Mouse (Mus musculus) intestine, postnatal 0 days (tissue): ENCODE measurements at regions not wholly inside any gene's neighbourhood (a gene's known extent, or its start where the extent isn't known, plus 50 kb on each side); places are given as distances from the start of the nearest gene placed in this dataset.

ENCODE experiments used
- ATAC-seq: fragments of 200-750 bp; cut with Nextera tagmentation; 2 replicates; pipeline ENCODE4 v1.8.0; 2017; ENCODE audit warnings: mild to moderate bottlenecking, moderate TSS enrichment, moderate library complexity
- H3K27ac ChIP-seq: fragments of 300-500 bp; sonication (generic); 2 replicates; pipeline ENCODE4 v1.5.1; 2014; ENCODE audit warnings: mild to moderate bottlenecking, low read depth, low read length, moderate library complexity
- H3K27me3 ChIP-seq: fragments of 300-500 bp; sonication (generic); replicated peaks from 2 replicates; pipeline ENCODE4 v1.6.1; 2014; ENCODE audit warnings: low read length, mixed read lengths; ENCODE audit not compliant: control insufficient read depth, insufficient read depth
- H3K36me3 ChIP-seq: fragments of 300-500 bp; sonication (generic); 2 replicates; pipeline ENCODE4 v1.6.1; 2014; ENCODE audit warnings: mild to moderate bottlenecking, moderate library complexity; ENCODE audit not compliant: control insufficient read depth, insufficient read depth
- H3K4me1 ChIP-seq: fragments of 300-500 bp; sonication (generic); replicated peaks from 2 replicates; pipeline ENCODE4 v1.6.1; 2014; ENCODE audit warnings: antibody characterized with exemption, low read length, mixed read lengths; ENCODE audit not compliant: control insufficient read depth, insufficient read depth
- H3K4me2 ChIP-seq: fragments of 300-500 bp; sonication (generic); replicated peaks from 2 replicates; pipeline ENCODE4 v1.6.1; 2014; ENCODE audit warnings: low read depth, mild to moderate bottlenecking, moderate library complexity
- H3K4me3 ChIP-seq: fragments of 300-500 bp; sonication (generic); 2 replicates; pipeline ENCODE4 v1.5.1; 2014; ENCODE audit warnings: low read depth, low read length
- H3K9ac ChIP-seq: fragments of 300-500 bp; sonication (generic); 2 replicates; pipeline ENCODE4 v1.6.1; 2014; ENCODE audit warnings: mild to moderate bottlenecking, low read depth, low read length
- H3K9me3 ChIP-seq: fragments of 300-500 bp; sonication (generic); 2 replicates; pipeline ENCODE4 v1.6.1; 2016; ENCODE audit warnings: mixed run types; ENCODE audit not compliant: control insufficient read depth
- CTCF ChIP-seq: sonication (generic); IDR thresholded peaks from 2 replicates; pipeline ENCODE4 v1.5.1; 2016; ENCODE audit warnings: low read depth, mild to moderate bottlenecking, control low read depth, antibody characterized with exemption, moderate library complexity
- WGBS: fragments of 180-500 bp; shearing (Covaris S2); extraction: QIAGEN DNeasy Blood & Tissue Kit; methylation state at CpG from one replicate; pipeline ENCODE4 v1.1.7; 2014; 5-methylcytosine and 5-hydroxymethylcytosine counted together

DNA sequence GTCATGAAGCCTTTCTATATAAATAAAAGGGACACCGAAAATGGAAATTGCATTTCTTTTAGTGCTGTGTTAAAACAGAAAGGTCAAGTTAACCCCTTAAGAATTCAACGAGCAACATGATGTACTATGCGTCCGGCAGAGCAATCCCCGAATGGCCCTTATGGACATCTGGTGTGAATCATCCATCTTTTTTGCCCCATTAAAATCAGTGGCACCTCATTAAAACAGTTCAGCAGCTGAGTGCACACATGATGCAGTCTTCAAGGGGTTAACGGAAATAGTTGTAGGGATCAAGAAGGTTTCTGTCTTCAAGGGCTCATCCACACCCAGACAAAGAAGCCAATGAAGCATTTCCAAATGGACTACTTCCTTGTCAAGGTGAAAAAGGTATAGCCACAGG lies 284.1 kb upstream of the BC052040 start:
- Histone ChIP-seq H3K4me2 (no peak overlapping the region), H3K27ac (no peak overlapping the region), H3K9ac (no peak overlapping the region), H3K4me3 (no peak overlapping the region), H3K4me1 (no peaks in the 10 kb centered on the region), H3K9me3 (no peaks in the 10 kb centered on the region), H3K27me3 (no peaks in the 10 kb centered on the region), H3K36me3 (no peaks in the 10 kb centered on the region)
- TF ChIP-seq CTCF, result no peak
- 86% methylated on average over 6 of the region's 6 CpGs for WGBS
- no peak for ATAC-seq

DNA sequence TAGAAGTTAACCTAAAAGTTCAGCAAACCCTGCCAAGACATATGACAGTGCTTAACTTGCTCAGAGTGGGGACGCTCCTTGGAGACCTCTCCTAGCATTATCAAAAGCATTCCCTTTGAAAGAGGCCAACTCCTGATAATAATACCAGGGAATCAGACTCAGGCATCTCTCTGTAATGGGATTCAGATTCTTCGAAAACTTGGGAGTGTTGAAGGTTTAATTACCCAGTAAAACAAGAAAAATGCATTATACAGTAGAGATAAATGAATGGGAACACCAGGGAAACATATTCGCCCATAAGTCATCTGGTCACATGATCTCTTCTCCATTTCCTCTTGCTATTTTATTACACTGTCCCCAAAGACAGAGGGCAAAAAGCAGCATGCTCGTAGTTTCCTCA lies 274.3 kb upstream of the BC052040 start:
- Histone ChIP-seq H3K36me3 (no peaks in the 10 kb centered on the region), H3K4me1 (no peaks in the 10 kb centered on the region), H3K9ac (no peak overlapping the region), H3K4me3 (no peak overlapping the region), H3K27me3 (no peaks in the 10 kb centered on the region), H3K4me2 (no peak overlapping the region), H3K9me3 (no peaks in the 10 kb centered on the region), H3K27ac (no peak overlapping the region)
- TF ChIP-seq CTCF, result no peak
- WGBS, result 65% methylated on average over 4 of the region's 4 CpGs
- no peak for ATAC-seq

DNA sequence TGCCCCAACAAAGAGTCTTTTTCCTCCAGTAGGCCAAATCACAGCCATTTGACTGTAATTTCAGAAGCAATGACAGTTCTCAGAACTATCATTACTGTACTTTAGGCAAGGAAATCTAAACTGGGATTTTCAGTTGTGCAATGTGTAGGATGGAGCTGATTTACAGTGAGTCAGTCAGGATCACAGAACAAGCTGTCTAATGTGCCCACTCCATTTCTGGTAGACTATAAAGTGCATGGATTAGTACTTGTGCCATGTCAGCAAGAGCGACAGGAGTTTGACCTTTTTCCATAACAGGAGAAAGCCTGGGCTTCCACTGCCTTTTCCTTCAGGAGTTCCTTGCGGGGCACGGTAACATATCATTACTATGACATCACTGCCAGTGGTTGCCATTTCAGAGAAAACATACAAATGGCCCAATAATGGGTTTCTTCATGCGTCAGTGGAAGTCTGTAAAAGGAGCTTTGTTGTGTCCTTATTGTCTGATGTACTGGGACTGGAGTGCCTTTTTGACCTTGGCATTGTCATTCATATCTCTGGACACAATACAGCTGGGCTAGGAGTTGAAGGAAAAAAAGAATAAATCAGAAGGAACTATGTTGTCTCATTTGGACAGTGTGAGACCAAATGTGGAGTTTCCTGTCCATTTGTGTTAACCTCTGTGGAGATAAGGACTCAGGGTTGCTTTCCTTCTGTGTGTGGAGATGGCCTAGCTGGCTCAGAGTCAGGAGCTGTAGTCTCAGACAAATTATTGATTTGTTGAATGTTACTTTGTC lies 271.5 kb upstream of the BC052040 start:
- WGBS, result 72% methylated on average over 4 of the region's 4 CpGs
- H3K4me1 ChIP-seq, result no peaks in the 10 kb centered on the region
- no peak for TF ChIP-seq CTCF
- no peaks in the 10 kb centered on the region for H3K27me3 ChIP-seq
- no peaks in the 10 kb centered on the region for H3K9me3 ChIP-seq
- H3K4me3 ChIP-seq, result no peak overlapping the region
- H3K9ac ChIP-seq, result no peak overlapping the region
- no peak overlapping the region for H3K4me2 ChIP-seq
- H3K27ac ChIP-seq, result no peak overlapping the region
- H3K36me3 ChIP-seq, result no peaks in the 10 kb centered on the region
- no peak for ATAC-seq

DNA sequence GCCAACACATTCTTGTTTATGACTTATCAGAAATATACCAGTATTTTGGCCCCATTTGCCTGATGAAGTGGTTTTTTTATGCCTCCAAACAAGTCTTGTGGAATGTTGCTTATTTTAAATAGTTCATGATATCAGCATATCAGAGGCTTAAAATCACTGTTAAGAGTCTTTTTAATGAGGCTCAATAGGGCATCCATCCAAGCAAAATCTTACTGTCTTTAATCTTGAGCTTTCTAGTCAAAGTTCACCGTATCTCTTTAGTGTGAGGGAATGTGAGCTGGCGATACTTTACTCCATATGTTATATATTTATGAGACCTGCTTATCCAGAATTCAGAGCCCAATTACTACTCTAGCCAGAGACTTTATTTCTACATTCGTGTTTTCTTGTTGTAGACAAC lies 263.0 kb upstream of the BC052040 start:
- H3K27me3 ChIP-seq, result no peaks in the 10 kb centered on the region
- H3K4me3 ChIP-seq, result no peak overlapping the region
- H3K36me3 ChIP-seq, result no peaks in the 10 kb centered on the region
- ATAC-seq, result no peak
- H3K27ac ChIP-seq, result no peak overlapping the region
- 73% methylated on average over 3 of the region's 3 CpGs for WGBS
- no peaks in the 10 kb centered on the region for H3K4me1 ChIP-seq
- H3K4me2 ChIP-seq, result no peak overlapping the region
- no peak overlapping the region for H3K9ac ChIP-seq
- no peak for TF ChIP-seq CTCF
- no peaks in the 10 kb centered on the region for H3K9me3 ChIP-seq

DNA sequence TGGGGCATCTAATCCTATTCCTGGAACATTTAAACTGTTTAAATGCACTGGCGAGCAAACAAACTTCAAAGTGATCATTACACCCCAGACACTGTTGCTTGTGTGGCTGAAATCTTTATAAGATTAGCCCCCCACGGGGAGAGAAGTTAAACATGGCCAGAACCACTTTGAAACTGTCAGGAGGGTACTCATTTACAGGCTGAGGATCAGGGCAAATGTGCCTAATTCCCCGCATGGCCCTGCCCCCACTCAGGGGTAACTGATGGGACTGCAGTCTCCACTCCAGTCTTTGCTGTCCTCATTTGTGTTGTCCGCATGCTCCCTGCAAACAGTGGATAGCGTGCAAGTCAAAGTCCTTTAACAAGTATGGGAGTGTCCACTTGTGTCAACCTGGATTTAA lies 258.9 kb upstream of the BC052040 start:
- Histone ChIP-seq H3K4me1 (no peaks in the 10 kb centered on the region), H3K9ac (no peak overlapping the region), H3K9me3 (no peaks in the 10 kb centered on the region), H3K36me3 (no peaks in the 10 kb centered on the region), H3K27me3 (no peaks in the 10 kb centered on the region), H3K27ac (no peak overlapping the region), H3K4me3 (no peak overlapping the region), H3K4me2 (no peak overlapping the region)
- WGBS, result 54% methylated on average over 5 of the region's 5 CpGs
- TF ChIP-seq CTCF, result no peak
- no peak for ATAC-seq

DNA sequence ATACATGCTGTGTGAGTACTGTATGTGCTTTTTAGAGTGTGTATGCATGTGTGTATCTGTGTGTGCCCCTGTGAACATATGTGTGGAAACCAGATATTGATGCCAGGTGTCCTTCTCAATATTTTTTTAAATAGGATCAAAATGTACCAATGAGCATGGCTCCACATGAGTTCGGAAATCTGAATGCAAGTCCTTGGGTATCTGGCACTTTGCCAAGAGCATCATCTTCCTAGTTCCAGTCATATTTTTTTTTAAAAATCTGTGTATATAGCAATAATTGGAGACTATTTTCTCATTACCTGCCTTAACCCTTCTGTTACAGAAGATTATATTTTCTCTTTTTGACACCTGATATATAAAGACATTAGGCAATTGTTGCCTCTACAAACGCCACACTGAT lies 255.0 kb upstream of the BC052040 start:
- Histone ChIP-seq H3K4me3 (no peak overlapping the region), H3K9ac (no peak overlapping the region), H3K36me3 (no peaks in the 10 kb centered on the region), H3K27ac (no peak overlapping the region), H3K4me2 (no peak overlapping the region), H3K27me3 (no peaks in the 10 kb centered on the region), H3K9me3 (no peaks in the 10 kb centered on the region), H3K4me1 (no peaks in the 10 kb centered on the region)
- no peak for ATAC-seq
- no peak for TF ChIP-seq CTCF
- WGBS, result 86% methylated on average over 2 of the region's 2 CpGs
